Mouse (Mus musculus) left cerebral cortex, postnatal 4 days (tissue): ENCODE data around the gene Krtcap3. TPM values are rescaled to one million over a fixed set of nuclear protein-coding genes. Genes with fewer than 3 reads are reported as not detected.
A peak's percentile ranks its signal among the peaks of the same experiment; 100 is the strongest.

Experiments
- DNase-seq: peaks from one replicate; pipeline ENCODE4 v3.0.0-alpha.2; 2022
- intact Hi-C: fragments of 180-260 bp; cut with DNase I; formaldehyde crosslinking; loops from one replicate; pipeline ENCODE4 v1.15.1; 2025
- total RNA-seq, 2 experiments: library from RNA; stranded (reverse); gene quantifications; 2 replicates each; pipeline ENCODE4 v1.2.3; 2021

Krtcap3 gene
- total RNA-seq, 2 experiments from 2014 or later: 2.2 to 3.1 TPM

GRCm38 (mm10) chr5:31252795-31253545, 1.5 kb downstream of the Krtcap3 start:
- intact Hi-C loops: no loop called here
- no peak for DNase-seq

- DNase-seq: no peak
- intact Hi-C loops: no loop called here
These were observed 2.3 kb downstream of the Krtcap3 start for GRCm38 (mm10) chr5:31253806-31254205.

- no peak for DNase-seq
- intact Hi-C loops: no loop called here
These were observed 3.0 kb downstream of the Krtcap3 start for GRCm38 (mm10) chr5:31254452-31254851.

- intact Hi-C loops: no loop called here
- DNase-seq: no peak
These were observed 3.4 kb downstream of the Krtcap3 start for GRCm38 (mm10) chr5:31254901-31255300.

GRCm38 (mm10) chr5:31255381-31255780, 3.9 kb downstream of the Krtcap3 start:
- DNase-seq: no peak
- intact Hi-C loops: no loop called here

- intact Hi-C loops: no loop called here
- DNase-seq: no peak
These were observed 4.5 kb downstream of the Krtcap3 start for GRCm38 (mm10) chr5:31255971-31256370.

- no peak for DNase-seq
- intact Hi-C loops: no loop called here
These were observed 6.1 kb downstream of the Krtcap3 start for GRCm38 (mm10) chr5:31257616-31258015.

- DNase-seq: no peak
These were observed 14.6 kb downstream of the Krtcap3 start for GRCm38 (mm10) chr5:31266101-31266500.

GRCm38 (mm10) chr5:31267686-31268085, 16.2 kb downstream of the Krtcap3 start:
- intact Hi-C loops: no loop called here

More at GRCm38 (mm10) chr5:31266101-31266500, 14.6 kb downstream of the Krtcap3 start:
- intact Hi-C loops: no loop called here

GRCm38 (mm10) chr5:31273018-31273417, 21.5 kb downstream of the Krtcap3 start:
- no peak for DNase-seq
- intact Hi-C loops: loop anchor here (10.0 kb wide), 1 partner anchor 202 kb away; no protein-coding TSS in a partner anchor

More at GRCm38 (mm10) chr5:31267686-31268085, 16.2 kb downstream of the Krtcap3 start:
- no peak for DNase-seq

GRCm38 (mm10) chr5:31279245-31279988, 27.9 kb downstream of the Krtcap3 start:
- intact Hi-C loops: loop anchor here (10.0 kb wide), 1 partner anchor 195 kb away; no protein-coding TSS in a partner anchor
- DNase-seq: no peak

- intact Hi-C loops: no loop called here
These were observed 36.7 kb downstream of the Krtcap3 start for GRCm38 (mm10) chr5:31288225-31288624.

GRCm38 (mm10) chr5:31288655-31289054, 37.2 kb downstream of the Krtcap3 start:
- intact Hi-C loops: no loop called here
- DNase-seq: no peak

More at GRCm38 (mm10) chr5:31288225-31288624, 36.7 kb downstream of the Krtcap3 start:
- no peak for DNase-seq

GRCm38 (mm10) chr5:31289626-31290230, 38.2 kb downstream of the Krtcap3 start:
- no peak for DNase-seq
- intact Hi-C loops: no loop called here

GRCm38 (mm10) chr5:31290521-31291360, 39.2 kb downstream of the Krtcap3 start, which contains the start of gene Ift172:
Gene Ift172 (minus strand): TSS chr5:31291116.
- DNase-seq: peak; percentile 97
- intact Hi-C loops: no loop called here

GRCm38 (mm10) chr5:31291361-31291688, 39.8 kb downstream of the Krtcap3 start:
- intact Hi-C loops: no loop called here
- no peak for DNase-seq

- intact Hi-C loops: loop anchor here (5.0 kb wide), 1 partner anchor 157 kb away; the partner anchor contains the start of gene Zfp512
- no peak for DNase-seq
These were observed 43.6 kb downstream of the Krtcap3 start for GRCm38 (mm10) chr5:31294964-31295605.

- peak; percentile 79 for DNase-seq
- intact Hi-C loops: loop anchor here (5.0 kb wide), 1 partner anchor 157 kb away; the partner anchor contains the start of gene Zfp512
These were observed 44.2 kb downstream of the Krtcap3 start, which contains the start of gene Fndc4 for GRCm38 (mm10) chr5:31295606-31296141. Gene Fndc4 (minus strand): TSS chr5:31296080.

GRCm38 (mm10) chr5:31297047-31297757, 45.7 kb downstream of the Krtcap3 start, which contains the start of gene Gckr:
Gene Gckr (plus strand): TSS chr5:31297443.
- no peak for DNase-seq
- intact Hi-C loops: loop anchor here (5.0 kb wide), 1 partner anchor 155 kb away; the partner anchor contains the start of gene Zfp512
